Mouse (Mus musculus): ENCODE measurements around the gene Kctd21.

DNA sequence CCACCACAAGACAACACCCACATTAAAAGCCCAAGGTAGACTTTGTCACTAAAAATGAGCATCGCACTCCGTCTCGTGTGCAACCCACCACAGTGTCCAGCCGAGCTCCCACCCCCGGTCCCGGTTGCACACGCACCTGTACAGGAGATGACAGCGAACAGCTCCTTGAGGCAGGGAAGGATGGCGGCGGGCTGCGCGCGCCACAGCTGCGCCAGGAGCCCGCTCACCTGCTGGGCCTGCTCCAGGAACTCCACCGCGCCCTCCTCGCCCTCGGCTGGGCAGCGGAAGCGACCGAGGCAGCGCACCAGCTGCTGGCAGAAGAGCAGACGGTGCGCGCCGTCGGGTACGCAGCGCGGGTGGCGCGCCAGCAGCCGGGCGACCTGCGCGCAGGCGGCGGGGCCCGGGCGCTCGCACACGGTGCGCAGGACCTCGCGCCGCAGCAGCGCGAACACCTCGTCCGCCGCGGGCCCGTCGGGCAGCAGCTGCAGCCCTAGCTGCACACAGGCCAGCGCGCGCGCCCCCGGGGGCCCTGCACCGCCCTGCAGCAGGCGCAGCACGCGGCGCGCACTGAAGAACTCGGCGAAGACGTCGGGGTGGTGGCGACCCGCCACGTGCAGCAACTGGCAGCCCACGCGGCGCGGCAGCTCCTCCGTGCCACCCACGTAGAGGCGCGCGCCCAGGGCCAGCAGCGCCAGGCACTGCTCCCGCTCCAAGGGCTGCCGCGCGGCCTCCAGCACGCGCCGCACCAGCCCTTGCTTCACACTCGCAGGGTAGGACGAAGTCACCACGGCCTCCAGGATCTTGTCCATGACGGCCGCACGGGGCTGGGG lies 6.8 kb upstream of the Kctd21 start:
- TF ChIP-seq POLR2A (IDR thresholded peaks at IDR 0.05; ENCODE audit: insufficient read depth, low read depth, low read length) (no peak), CTCF (IDR thresholded peaks at IDR 0.05; ENCODE audit: insufficient read depth, low read depth, low read length) (no peak)
